Mouse (Mus musculus) liver, adult (tissue): ENCODE measurements at regions not wholly inside any gene's neighbourhood (a gene's known extent, or its start where the extent isn't known, plus 50 kb on each side); places are given as distances from the start of the nearest gene placed in this dataset.

Source experiments
- GATA4 ChIP-seq: IDR thresholded peaks from 2 replicates; pipeline ENCODE4 v1.6.1; 2014; ENCODE audit warnings: mild to moderate bottlenecking, low read length; ENCODE audit not compliant: insufficient replicate concordance

DNA sequence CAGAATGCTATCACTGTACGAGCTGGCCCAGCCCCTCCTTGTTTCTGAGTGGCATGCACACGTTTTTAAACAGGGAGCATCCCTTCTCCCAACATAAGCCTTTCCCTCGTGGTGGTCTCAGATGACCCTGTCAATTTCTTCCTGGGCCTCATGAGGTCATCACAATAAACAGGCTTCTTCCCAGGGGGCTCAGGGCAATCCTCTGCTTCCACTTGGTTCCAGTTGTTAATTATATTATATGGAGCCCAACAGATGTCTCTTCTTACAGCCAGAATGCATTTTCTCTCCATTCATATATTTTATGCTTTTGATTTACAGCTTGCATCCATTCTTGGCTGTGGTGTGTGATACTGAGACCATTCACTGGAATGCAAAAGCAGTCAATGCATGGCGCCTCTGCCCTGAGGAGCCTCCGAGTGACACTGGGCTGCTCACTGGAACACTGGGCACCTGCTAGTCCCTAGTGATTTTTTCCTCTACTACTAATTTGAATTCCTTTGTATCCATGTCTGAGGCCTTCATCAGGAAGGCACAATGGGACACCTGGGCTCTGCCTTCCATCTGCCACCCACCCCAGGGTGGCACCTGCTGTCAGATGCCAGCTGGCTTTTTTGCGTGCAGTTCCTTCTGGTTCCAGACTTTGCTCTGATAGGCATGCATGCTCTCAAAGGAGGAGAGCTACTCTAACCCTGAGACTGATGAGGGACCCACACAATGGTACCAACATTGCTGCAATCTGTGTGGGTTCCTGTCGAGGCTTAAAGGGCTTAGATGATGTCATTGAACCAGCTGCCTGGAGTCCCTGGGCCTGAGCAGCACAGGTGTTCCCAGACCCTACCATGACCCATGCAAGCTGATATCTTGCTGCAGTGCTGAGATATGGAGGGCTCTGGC is 528.8 kb upstream of the Mgmt start:
- no peak for TF ChIP-seq GATA4

DNA sequence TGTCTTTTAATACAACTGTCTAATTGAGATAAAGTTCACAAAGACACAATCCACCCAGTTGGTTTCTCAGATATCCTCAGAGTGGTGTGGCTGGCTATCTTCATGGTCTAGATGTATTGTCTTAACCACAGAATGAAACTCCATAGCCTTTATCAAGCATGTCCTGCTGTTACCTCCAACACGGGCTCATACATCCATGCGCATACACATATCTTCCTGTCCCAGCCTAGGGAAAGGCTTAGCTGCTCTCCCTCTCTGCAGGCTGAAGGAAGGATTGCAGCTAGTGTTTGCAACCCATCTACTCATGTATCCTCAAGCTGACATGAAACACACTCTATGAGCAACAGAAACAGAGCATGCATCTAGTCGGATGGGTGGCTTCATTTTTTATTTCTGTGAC is 517.2 kb upstream of the Mgmt start:
- no peak for TF ChIP-seq GATA4

DNA sequence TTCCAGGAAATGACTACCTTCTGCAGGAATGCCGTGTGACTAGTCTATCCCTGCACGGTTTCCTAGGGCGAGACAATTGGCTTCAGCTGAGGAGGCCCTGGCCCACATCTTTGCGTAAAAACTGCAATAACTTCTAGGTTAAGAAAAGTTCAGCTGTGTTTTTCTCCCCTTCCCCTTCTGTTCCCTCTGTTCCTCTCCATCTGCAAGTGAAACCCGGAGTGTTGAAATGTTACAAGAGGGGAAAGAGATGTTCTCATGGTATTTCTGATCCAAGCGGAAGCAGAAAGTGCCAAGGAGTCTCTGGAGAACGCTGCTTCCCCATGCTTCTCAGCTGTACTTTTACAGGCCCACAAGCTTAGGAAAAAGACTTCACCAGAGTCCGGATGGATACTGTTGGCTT is 516.7 kb upstream of the Mgmt start:
- TF ChIP-seq GATA4, result no peak

DNA sequence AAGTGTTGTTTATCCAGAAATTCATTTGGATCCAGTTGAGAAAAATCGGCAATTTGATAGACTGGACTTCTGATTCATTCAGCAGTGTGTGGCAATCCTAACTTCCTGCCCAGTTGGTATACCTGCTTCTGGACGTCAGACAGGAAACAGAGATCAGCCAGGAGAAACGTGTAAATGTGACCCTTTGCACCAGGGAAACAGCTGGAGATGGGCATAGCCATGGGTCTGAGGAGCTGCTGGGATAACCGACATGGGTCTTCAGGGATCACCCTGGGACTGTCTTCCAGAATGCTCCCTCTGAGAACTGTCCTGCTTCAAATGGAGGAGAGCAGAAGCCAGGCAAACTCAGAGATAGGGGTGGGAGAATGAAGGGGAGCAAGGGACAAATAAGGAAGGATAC is 516.1 kb upstream of the Mgmt start:
- no peak for TF ChIP-seq GATA4

DNA sequence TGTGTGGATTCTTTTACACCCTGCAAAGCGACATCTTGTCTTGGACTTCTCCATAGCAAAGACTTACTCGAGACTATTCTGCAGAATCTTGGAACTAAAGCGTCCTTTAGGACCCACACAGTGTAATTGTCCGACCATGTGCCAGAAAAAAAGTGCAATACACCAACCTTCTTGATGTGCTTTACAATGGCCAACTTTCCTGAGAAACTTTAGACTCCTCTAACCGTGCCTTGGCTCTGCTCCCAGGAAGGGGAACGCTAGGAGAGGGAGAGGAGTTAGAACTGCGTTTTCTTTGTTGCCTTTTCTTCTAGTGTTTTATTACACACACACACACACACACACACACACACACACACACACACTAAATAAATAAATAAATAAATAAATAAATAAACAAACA is 515.1 kb upstream of the Mgmt start:
- no peak for TF ChIP-seq GATA4

DNA sequence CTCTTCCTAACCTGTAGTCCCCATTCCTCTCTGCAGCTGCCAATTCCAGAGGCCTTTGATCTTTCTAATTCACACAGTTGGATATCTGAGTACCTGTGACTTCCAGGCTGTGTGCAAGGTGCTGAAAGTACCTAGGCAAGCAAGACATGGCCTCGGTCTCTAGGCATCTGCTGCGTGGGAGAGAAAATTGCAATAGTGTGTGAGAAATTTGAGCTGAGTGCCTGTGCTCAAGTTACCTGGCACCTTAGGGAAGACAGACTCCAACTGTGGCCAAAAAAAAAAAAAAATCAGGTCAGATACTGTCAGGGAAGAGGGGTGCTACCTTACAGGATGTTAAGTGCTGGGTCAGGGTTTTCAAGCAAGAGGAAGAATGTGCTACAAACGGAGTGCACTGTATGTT is 514.7 kb upstream of the Mgmt start:
- TF ChIP-seq GATA4, result no peak

DNA sequence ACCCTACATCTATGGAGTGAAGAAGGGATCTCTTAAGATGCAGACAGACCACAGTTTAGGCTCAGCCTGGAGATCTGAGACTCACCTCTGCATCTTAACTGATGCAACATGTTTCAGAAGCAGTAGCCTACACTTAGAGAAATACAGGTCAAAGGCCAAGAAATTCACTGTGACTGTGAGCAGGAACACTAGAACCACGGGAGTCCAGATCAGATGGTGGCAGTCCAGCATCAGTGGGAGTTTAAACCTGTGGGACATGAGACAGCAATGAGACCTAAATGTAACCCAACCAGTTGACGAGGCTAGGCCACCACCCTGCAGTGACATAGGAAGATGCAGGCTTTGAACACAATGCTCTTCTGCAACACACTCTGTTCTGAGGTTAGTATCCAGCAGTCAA is 511.1 kb upstream of the Mgmt start:
- no peak for TF ChIP-seq GATA4

DNA sequence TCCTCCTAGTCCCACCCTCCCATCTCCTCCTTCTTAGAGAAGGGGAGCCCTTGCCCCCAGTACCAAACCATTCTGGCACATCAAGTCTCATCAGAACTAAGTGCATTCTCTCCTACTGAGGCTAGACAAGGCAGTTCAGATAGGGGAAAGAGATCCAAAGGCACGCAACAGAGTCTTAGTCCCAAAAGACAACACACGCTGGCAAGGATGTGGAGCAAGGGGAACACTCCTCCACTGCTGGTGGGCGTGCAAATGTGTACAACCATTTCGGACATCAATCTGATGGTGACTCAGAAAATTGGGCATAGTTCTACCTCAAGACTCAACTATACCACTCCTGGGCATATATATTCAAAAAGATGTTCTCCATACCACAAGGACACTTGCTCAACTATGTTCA is 506.7 kb upstream of the Mgmt start:
- TF ChIP-seq GATA4, result no peak

DNA sequence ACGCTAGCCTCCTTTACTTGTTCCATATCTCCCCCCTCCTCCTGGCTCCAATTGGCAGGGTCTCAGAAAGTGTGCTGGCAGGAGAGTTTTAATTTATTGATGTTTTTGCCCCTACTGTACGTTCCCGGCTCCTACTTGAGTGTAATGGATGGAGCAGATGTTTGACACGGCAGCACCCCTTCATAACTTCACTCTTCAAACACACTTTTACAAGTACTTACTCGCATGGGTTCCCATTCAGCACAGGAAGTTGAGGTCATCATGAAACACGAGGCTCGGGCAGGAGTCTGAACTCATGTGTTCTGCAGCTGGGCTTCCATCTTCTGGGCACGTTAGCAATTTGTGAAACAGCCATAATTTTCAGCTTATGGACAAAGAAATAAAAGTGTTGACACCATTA is 504.3 kb upstream of the Mgmt start:
- TF ChIP-seq GATA4, result no peak

DNA sequence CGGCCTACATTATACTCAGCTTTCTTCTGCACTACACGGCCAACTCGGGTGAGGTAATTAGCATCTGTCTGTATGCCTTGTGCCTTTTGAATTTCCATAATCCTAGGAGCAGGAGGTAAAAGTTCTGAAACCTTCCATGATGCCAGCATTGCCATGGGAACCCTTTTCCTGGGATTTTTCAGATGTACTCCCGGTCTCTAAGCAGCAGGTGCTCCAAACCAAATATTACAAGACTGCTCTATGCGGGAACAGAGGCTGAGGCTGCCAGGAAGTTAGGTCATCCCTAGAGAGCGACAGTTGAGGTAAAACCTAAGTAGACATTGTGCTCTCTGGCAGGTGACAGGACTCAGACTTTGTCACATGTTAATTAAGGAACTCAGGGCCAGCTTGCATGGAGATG is 501.0 kb upstream of the Mgmt start:
- no peak for TF ChIP-seq GATA4

DNA sequence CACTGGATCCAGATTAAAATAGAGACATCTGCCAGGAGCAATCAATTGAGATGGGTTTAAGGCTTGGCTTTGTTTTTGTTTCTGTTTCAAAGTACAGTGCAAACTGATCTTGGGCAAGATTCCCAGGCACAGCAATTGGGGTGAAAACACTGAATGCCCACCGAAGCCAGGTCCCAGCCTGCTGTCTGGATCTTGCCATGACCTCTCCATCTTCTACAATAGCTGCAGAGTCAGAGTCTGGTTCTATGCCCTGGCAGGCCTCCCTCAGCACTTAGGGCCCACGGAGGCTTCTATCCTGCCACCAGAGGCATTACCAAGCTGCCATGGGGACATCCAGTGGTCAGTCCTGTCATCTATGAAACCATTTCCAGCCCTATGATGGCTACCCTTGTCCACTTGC is 498.6 kb upstream of the Mgmt start:
- no peak for TF ChIP-seq GATA4

DNA sequence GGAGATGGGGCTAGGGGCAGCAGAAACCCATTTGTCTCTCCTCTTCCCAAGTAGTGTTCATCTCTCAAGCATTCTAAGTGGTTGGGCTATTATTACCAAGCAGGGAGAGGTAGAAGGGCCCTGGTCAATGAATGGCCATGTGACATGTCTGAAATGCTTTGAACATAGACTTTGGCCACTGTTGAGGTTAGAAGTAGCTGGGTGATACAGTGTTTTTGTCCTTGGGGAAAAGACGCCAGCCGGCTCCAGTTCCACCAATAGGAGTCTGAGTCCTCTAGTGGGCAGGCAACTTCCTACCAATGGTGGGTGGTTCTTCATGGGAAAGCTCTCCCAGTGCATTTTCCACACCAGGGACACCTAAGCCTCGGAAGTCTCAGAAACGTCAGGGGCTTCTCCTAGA is 497.3 kb upstream of the Mgmt start:
- no peak for TF ChIP-seq GATA4

DNA sequence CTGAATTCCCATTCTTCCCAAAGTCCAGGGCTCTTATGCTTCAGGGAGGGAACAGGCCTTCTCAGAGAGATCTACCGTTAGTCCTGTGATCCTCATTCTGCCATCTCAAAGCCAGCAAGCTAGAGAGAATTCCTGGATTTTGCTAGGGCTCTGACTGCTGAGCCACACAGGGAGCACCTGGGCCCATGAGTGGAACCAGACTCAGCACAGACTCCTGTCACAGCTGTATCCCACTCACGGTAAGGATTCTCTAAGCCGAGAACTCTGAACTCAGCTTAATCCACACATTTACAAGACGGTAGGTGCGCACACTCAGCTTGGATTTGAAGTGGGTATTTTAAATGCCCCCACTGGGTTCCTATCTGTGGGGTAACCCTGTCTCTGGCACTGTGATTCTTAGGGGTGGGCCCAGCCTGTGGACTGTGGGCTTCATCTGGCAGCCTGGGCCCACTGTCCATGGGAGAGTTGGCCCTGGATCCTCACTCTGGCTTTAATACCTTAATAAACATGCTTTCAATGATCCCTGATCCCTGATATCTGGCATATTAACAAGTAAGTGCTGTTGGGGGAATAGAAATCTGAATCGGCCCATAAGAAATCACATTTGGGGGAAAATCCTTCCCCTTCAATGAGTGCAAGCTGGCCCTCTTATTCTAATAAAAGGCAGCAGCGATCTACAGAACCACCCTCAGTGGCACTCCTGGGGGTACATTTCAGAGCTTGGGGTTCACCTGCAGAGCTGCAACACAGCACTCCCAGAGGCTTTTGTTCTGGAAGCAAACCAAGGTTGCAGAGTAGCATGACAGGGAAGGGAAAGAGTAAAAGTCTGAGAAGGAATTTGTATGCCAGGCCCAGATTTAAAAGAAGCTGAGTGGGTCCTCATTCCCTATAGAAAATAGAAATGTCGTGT is 491.5 kb upstream of the Mgmt start:
- TF ChIP-seq GATA4, result no peak

DNA sequence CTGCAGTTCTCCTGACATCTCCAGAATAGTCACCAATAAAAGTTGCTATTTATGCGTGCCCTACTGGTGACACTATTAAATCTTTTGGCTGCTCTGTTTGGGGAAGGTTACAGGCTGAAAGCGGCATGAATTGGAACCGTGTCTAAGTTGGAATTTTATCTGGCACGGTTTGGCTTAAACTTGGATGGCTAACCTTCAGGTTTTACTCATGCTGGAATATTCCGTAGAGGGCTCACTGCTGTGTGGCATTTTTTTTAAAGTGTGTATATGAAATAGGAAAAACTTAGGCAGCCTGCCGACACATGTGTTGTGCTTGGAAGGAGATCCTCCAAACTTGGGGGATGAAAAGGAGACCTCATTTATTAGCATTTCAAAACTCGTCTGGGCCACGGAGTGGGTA is 489.0 kb upstream of the Mgmt start:
- TF ChIP-seq GATA4, result no peak

DNA sequence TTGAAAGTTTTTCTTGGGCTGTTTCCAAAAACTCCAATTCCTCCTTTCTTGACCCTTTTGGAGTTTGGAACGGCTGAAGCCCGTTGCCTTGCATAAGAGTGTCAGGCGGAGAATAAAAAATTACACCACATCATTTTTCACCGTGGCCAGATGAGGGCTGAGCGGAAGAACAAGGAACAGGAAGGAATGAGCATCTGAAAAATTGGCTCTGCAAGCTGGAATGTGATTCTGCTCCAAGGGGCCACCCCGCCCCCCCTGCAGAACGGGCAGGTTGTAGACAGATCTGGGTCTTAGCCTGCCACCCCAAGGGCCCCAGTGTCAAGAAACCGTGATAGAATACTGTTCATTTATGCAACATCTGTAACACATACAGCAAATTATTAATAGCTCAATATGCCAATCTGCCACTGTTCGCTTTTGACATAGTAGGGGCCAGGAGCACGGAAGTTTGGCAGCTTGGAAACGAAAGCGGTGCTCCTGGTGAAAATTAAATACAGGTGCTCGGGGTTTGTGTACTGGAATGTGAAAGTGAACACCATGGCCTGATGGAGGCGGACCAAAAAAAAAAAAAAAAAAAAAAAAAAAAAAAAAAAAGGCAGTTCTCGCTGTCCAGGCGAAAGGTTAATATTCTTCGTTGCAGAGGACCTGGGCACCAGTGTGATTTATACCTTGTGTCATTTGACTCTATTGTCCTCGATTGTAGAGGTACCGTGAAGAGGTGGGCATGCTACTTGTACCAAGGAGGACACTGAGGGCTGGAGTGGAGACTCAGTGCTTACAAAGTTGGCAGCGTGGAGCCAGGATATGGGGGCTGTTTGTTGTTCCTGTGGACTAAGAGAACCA is 487.9 kb upstream of the Mgmt start:
- no peak for TF ChIP-seq GATA4
